Mouse (Mus musculus) CH12.LX (cell line): ENCODE results near the gene Dnah1.

Experiments
- CHD2 ChIP-seq: IDR thresholded peaks from 2 replicates; pipeline ENCODE4 v1.6.1; 2011; ENCODE audit warnings: low read length, improper control_type of control experiment
- CTCF ChIP-seq, 2 experiments: IDR thresholded peaks in 1 of 2; conservative IDR thresholded peaks in 1 of 2; 2 replicates each; pipeline ENCODE4 v1.5.1; 2011 to 2012; ENCODE audit warnings: low read depth in 2 of 2, low read length in 2 of 2, improper control_type of control experiment in 1 of 2, inconsistent platforms in 1 of 2, mild to moderate bottlenecking in 1 of 2, moderate library complexity in 1 of 2
- EP300 ChIP-seq: IDR thresholded peaks from 2 replicates; pipeline ENCODE4 v1.6.1; 2011; ENCODE audit warnings: low read length, improper control_type of control experiment
- JUND ChIP-seq: conservative IDR thresholded peaks from 2 replicates; pipeline ENCODE4 v1.6.1; 2011; ENCODE audit warnings: low read depth, low read length, improper control_type of control experiment
- MAFK ChIP-seq: IDR thresholded peaks from 2 replicates; pipeline ENCODE4 v1.6.1; 2011; ENCODE audit warnings: low read length, improper control_type of control experiment; ENCODE audit not compliant: insufficient replicate concordance
- MAX ChIP-seq: IDR thresholded peaks from 2 replicates; pipeline ENCODE4 v1.6.1; 2011; ENCODE audit warnings: low read length, improper control_type of control experiment
- MXI1 ChIP-seq: IDR thresholded peaks from 2 replicates; pipeline ENCODE4 v1.6.1; 2011; ENCODE audit warnings: mild to moderate bottlenecking, low read depth, low read length, improper control_type of control experiment
- POLR2A ChIP-seq: IDR thresholded peaks from 2 replicates; pipeline ENCODE4 v1.6.1; 2011; ENCODE audit warnings: low read depth, mild to moderate bottlenecking, improper control_type of control experiment, low read length
- POLR2AphosphoS2 ChIP-seq: IDR thresholded peaks from 2 replicates; pipeline ENCODE4 v1.6.1; 2011; ENCODE audit warnings: low read depth, low read length, improper control_type of control experiment
- RCOR1 ChIP-seq: conservative IDR thresholded peaks from 2 replicates; pipeline ENCODE4 v1.6.1; 2012; ENCODE audit warnings: low read depth, mild to moderate bottlenecking, inconsistent platforms, low read length, improper control_type of control experiment
- UBTF ChIP-seq: IDR thresholded peaks from 2 replicates; pipeline ENCODE4 v1.6.1; 2012; ENCODE audit warnings: low read depth, mild to moderate bottlenecking, inconsistent platforms, low read length, improper control_type of control experiment, moderate library complexity
- ZMIZ1 ChIP-seq: IDR thresholded peaks from 2 replicates; pipeline ENCODE4 v1.6.1; 2012; ENCODE audit warnings: low read depth, mild to moderate bottlenecking, inconsistent platforms, low read length, improper control_type of control experiment

DNA sequence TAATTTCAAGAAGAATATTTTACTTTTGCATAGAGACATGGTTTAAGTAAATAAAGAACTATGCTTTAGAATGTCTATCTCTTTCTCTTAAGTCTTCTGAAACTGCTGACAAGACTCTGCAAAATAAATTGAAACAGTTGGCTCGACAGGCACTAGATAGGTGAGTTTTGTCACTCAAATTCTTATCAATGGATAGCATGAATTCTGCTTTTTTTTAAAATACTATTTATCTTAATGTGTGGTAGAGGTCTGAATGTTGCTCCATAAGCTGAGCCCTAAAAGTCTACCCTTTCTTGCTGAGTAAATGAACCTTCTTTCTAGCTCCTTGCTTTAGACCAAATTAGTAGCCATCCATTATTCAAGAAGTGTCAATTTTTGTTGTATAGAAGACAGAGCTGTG lies 21.7 kb upstream of the Dnah1 start:
- no peak for TF ChIP-seq CTCF (conservative IDR thresholded peaks at IDR 0.05 in 1 of 2, IDR thresholded peaks at IDR 0.05 in 1 of 2; ENCODE audit: low read depth in 2 of 2, low read length in 2 of 2)
- TF ChIP-seq EP300: no peak
- no peak for TF ChIP-seq MAX
- no peak for TF ChIP-seq POLR2A
- no peak for TF ChIP-seq CHD2
- TF ChIP-seq RCOR1: no peak
- no peak for TF ChIP-seq POLR2AphosphoS2
- TF ChIP-seq UBTF: no peak
- no peak for TF ChIP-seq JUND
- TF ChIP-seq ZMIZ1: no peak
- TF ChIP-seq MXI1: no peak
- no peak for TF ChIP-seq MAFK
